Mouse (Mus musculus) neural tube, embryonic 12.5 days (tissue): ENCODE measurements around the gene Lin52. TPM values are rescaled to one million over a fixed set of nuclear protein-coding genes. Genes with fewer than 3 reads are reported as not detected.

Experiments used
- ATAC-seq: fragments of 200-750 bp; cut with Nextera tagmentation; 2 replicates; pipeline ENCODE4 v1.8.0; 2017; ENCODE audit warnings: low read depth, mild to moderate bottlenecking, moderate TSS enrichment, moderate library complexity; ENCODE audit not compliant: low FRiP score
- H3K27ac ChIP-seq: fragments of 300-500 bp; sonication (generic); 2 replicates; pipeline ENCODE4 v1.5.1; 2016
- H3K27me3 ChIP-seq: fragments of 300-500 bp; sonication (generic); replicated peaks from 2 replicates; pipeline ENCODE4 v1.6.1; 2016; ENCODE audit warnings: mild to moderate bottlenecking
- H3K36me3 ChIP-seq: fragments of 300-500 bp; sonication (generic); 2 replicates; pipeline ENCODE4 v1.6.1; 2016; ENCODE audit warnings: mild to moderate bottlenecking
- H3K4me1 ChIP-seq: fragments of 300-500 bp; sonication (generic); 2 replicates; pipeline ENCODE4 v1.6.1; 2016
- H3K4me2 ChIP-seq: fragments of 300-500 bp; sonication (generic); replicated peaks from 2 replicates; pipeline ENCODE4 v1.6.1; 2016; ENCODE audit warnings: mild to moderate bottlenecking
- H3K4me3 ChIP-seq: fragments of 300-500 bp; sonication (generic); 2 replicates; pipeline ENCODE4 v1.5.1; 2016
- H3K9ac ChIP-seq: fragments of 300-500 bp; sonication (generic); 2 replicates; pipeline ENCODE4 v1.6.1; 2016; ENCODE audit warnings: mild to moderate bottlenecking
- H3K9me3 ChIP-seq: fragments of 300-500 bp; sonication (generic); 2 replicates; pipeline ENCODE4 v1.6.1; 2016; ENCODE audit warnings: mild to moderate bottlenecking
- WGBS: fragments of 180-500 bp; shearing (Covaris S2); methylation state at CpG from one replicate; pipeline ENCODE4 v1.1.7; 2016; 5-methylcytosine and 5-hydroxymethylcytosine counted together
- polyA plus RNA-seq: library from polyadenylated mRNA; unstranded; fragments of >200 nt; fragmentation: Nextera tagmentation; extraction: Ambion mirVana; gene quantifications from 2 replicates; pipeline ENCODE4 v1.2.1, GENCODE M21; 2016

Lin52 gene
- 33.1 and 34.0 TPM in 2 replicates for polyA plus RNA-seq

DNA sequence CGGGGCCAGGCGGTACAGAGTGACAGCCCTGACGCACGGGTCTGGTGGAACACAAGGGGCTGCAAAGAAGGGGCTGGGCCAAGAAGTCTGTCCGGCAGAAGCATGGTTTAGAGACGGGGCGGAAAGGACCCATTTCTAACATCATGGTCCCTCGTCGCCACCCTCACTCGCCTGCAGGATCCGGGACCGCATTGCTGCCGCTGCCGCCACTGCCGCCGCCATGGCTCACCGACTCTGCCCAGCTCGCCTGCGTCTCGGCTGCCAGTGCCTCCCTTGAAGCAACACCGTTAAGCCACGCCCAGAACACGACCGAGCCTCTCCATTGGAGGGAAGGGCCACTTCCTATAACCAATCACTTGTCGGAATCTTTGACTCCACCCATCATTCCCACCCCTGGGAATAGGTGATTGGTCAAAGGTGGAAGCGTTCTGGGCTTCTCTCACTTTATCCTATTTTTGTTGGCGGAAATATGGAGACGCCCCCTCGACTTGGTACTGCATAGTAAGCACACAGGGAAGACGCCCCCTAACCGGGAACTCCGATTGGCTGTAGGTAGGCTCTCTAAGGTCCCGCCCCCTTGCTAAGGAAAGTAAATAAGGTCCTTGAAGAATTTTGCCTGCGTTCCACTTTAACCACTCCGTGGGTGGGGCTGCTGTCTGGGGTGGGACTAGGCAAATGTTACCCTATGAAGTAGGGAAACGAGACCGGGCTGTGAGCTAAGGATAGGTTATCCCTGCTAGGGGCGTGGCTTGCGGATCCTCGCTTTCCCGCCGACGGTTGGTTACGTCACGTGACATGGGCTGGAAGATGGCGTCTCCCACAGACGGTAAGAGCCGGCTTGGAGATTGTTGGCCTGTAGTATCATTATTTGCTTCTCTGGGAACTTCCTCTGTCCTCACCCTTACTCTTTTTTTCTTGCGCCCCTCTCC is at the start of gene Lin52, which contains the start of gene Aldh6a1:
Gene Lin52 (plus strand): TSS at position 705 of the 929 bp plus-strand sequence.
Gene Aldh6a1 (minus strand): TSS at position 287 of the 929 bp plus-strand sequence.
- peak within 1 kb of the TSS; percentile 71 for H3K9ac ChIP-seq
- H3K4me3 ChIP-seq, result peak within 1 kb of the TSS; percentile 66
- peak; percentile 99 for ATAC-seq
- H3K4me2 ChIP-seq, result peak within 1 kb of the TSS; percentile 96
- H3K4me1 ChIP-seq, result peaks cover 12% of the 10 kb centered on the region
- under 1% methylated on average over 49 of the region's 49 CpGs for WGBS
- H3K27me3 ChIP-seq, result no peaks in the 10 kb centered on the region
- H3K9me3 ChIP-seq, result no peaks in the 10 kb centered on the region
- no peaks in the 10 kb centered on the region for H3K36me3 ChIP-seq
- no peak within 1 kb of the TSS; the same call in 1 of the 2 replicates for H3K27ac ChIP-seq

- Histone ChIP-seq H3K9ac (no peak overlapping the region), H3K9me3 (no peaks in the 10 kb centered on the region), H3K4me3 (no peak overlapping the region), H3K27me3 (no peaks in the 10 kb centered on the region), H3K36me3 (no peaks in the 10 kb centered on the region), H3K27ac (no peak overlapping the region), H3K4me2 (no peak overlapping the region), H3K4me1 (peaks cover 3% of the 10 kb centered on the region)
- 80% methylated on average over 9 of the region's 9 CpGs for WGBS
- no peak for ATAC-seq
Observed at GRCm38 (mm10) chr12:84402923-84403322, 48.3 kb upstream of the Lin52 start.

GRCm38 (mm10) chr12:84404541-84404940 is 46.7 kb upstream of the Lin52 start:
- Histone ChIP-seq H3K27ac (no peak overlapping the region), H3K4me2 (no peak overlapping the region), H3K9me3 (no peaks in the 10 kb centered on the region), H3K9ac (no peak overlapping the region), H3K4me1 (peaks cover 7% of the 10 kb centered on the region), H3K36me3 (no peaks in the 10 kb centered on the region), H3K4me3 (no peak overlapping the region), H3K27me3 (no peaks in the 10 kb centered on the region)
- no peak for ATAC-seq
- 74% methylated on average over 6 of the region's 6 CpGs for WGBS

DNA sequence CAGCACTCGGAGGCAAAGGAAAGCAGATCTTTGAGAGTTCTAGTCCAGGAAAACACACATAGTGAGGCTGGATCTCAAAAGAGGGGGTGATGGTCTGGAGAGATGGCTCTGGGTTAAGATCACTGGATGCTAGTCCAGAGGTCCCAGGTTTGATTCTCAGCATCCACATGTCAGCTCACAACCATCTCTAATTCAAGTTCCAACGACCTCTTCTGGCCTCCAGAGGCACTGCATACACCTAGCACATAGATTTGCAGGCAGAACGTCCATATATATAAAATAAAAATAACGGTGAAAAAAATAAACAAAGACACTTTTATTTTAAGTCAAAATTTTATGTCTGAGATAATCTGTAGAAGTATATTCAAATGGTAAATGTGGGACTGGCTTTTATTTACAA is 44.0 kb upstream of the Lin52 start:
- Histone ChIP-seq H3K4me1 (peaks cover 7% of the 10 kb centered on the region), H3K4me3 (no peak overlapping the region), H3K4me2 (no peak overlapping the region), H3K36me3 (no peaks in the 10 kb centered on the region), H3K27me3 (no peaks in the 10 kb centered on the region), H3K9ac (no peak overlapping the region), H3K9me3 (no peaks in the 10 kb centered on the region), H3K27ac (no peak overlapping the region)
- 64% methylated on average over 4 of the region's 4 CpGs for WGBS
- no peak for ATAC-seq

DNA sequence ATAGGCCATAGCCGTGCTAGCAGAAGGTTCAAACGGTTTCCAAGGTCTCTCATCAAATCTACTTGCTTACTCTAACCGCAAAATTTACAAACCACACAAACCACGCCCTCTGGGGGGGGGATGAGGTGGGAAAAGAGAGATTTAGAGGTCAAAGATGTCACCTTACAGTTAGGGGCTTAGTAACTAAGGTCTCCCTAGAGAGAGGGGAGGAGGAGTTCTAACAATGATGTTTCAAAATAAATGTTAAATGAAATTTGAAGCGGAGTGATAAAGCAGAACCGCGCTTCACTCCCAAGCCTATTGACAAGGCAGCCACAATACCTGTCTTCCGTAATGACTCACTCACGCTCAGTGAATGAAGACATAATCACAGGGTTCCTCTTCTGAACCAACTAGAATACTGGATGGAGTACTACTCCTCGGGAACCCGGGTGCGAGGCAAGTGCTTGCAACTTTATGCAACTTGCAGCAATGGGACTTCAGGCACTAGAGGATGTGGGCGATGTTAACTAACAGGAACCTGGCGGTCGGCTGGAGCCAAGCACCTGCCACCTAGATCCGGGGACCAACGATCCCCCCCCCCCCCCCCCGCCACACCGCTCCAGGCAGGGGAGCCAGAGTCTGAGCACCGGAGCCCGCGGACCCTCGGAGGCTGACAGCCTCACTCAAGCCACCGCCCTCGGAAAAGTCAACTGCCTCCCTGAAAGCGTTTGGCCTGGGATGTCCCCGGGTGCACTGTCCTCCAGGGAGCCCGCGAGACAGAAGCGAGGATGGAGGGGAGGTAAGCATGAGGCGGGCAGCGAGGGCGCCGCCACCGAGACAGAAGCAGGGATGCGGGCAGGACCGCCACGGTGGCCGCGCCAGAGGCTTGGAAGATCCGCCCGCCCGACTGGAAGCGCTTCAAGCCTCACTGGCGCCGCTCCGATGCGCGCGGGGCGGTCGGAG is 43.1 kb upstream of the Lin52 start:
- Histone ChIP-seq H3K4me3 (peak overlapping the region; percentile 60), H3K9me3 (no peaks in the 10 kb centered on the region), H3K27ac (peak overlapping the region; percentile 11), H3K4me1 (peaks cover 7% of the 10 kb centered on the region), H3K9ac (peak overlapping the region; percentile 65), H3K36me3 (no peaks in the 10 kb centered on the region), H3K4me2 (peak overlapping the region; percentile 88), H3K27me3 (no peaks in the 10 kb centered on the region)
- WGBS, result 2% methylated on average over 46 of the region's 52 CpGs
- peak; percentile 67 for ATAC-seq

DNA sequence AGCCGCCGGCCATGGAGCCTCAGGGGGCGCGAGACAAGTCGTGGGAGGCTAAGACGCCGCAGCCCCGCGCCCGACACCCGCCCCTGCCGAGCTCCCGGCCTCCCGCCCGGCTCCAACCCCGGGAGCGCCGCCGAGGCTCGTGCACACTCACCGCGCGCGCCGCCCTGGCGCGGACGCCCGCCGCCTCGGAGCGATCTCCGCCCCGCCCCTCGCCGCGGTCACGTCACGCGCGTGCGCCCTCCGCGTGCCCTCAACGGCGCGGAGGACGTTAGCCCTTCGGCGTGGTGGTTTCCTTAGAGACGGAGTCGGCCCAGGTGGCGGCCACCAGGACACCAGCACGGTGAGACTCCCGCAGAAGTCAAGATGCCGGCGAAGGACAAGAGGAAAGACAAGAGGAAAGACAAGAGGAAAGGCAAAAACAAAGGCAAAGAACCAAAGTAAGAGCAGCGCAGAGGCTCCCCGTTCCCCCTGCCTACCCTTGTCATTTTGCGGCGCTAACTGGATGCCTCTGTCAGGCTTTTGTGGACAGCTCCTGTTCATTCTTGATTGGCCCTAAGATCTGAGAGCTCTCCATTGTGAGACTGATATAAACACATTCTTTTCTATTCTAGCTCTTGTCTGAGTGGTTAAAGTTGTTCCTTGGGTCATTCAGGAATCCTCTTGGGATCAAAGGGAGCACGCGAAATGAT is 42.3 kb upstream of the Lin52 start, which contains the start of the genes Entpd5 and Bbof1:
Gene Entpd5 (minus strand): TSS at position 211 of the 689 bp plus-strand sequence.
Gene Bbof1 (plus strand): TSS at position 253 of the 689 bp plus-strand sequence.
- ATAC-seq, result peak; percentile 93
- H3K27ac ChIP-seq, result peak within 1 kb of the TSS; percentile 11; the same call in 1 of the 2 replicates
- peak within 1 kb of the TSS; percentile 88 for H3K4me2 ChIP-seq
- H3K4me3 ChIP-seq, result peak within 1 kb of the TSS; percentile 60
- H3K9me3 ChIP-seq, result no peaks in the 10 kb centered on the region
- 1% methylated on average over 62 of the region's 63 CpGs for WGBS
- peak within 1 kb of the TSS; percentile 65 for H3K9ac ChIP-seq
- peaks cover 7% of the 10 kb centered on the region for H3K4me1 ChIP-seq
- H3K36me3 ChIP-seq, result no peaks in the 10 kb centered on the region
- no peaks in the 10 kb centered on the region for H3K27me3 ChIP-seq

GRCm38 (mm10) chr12:84416834-84417604 is 34.2 kb upstream of the Lin52 start, which contains the start of gene Rnf113a2:
Gene Rnf113a2 (plus strand): TSS chr12:84417196.
- Histone ChIP-seq H3K4me1 (0 out of 2 replicates have a peak, but pooled peaks cover 3% of the 10 kb centered on the region), H3K27me3 (no peaks in the 10 kb centered on the region), H3K4me2 (peak within 1 kb of the TSS; percentile 77), H3K9ac (peak within 1 kb of the TSS; percentile 61), H3K36me3 (no peaks in the 10 kb centered on the region), H3K4me3 (peak within 1 kb of the TSS; percentile 55), H3K27ac (no peak within 1 kb of the TSS; the same call in 1 of the 2 replicates), H3K9me3 (no peaks in the 10 kb centered on the region)
- WGBS, result 3% methylated on average over 50 of the region's 50 CpGs
- ATAC-seq, result peak; percentile 94

DNA sequence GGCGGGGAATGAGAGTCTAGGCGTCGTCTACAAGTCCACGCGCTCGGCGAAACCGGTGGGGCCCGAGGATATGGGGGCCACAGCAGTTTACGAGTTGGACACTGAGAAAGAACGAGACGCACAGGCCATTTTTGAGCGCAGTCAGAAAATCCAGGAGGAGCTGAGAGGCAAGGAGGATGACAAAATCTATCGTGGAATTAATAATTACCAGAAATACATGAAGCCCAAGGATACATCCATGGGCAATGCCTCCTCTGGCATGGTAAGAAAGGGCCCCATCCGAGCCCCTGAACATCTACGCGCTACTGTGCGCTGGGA is 33.7 kb upstream of the Lin52 start:
- Histone ChIP-seq H3K9me3 (no peaks in the 10 kb centered on the region), H3K36me3 (no peaks in the 10 kb centered on the region), H3K27me3 (no peaks in the 10 kb centered on the region), H3K4me2 (peak overlapping the region; percentile 77), H3K27ac (no peak overlapping the region; the same call in 1 of the 2 replicates), H3K4me1 (0 out of 2 replicates have a peak, but pooled peaks cover 3% of the 10 kb centered on the region), H3K9ac (peak overlapping the region; percentile 61), H3K4me3 (peak overlapping the region; percentile 55)
- peak; percentile 44; the same call in 1 of the 2 replicates for ATAC-seq
- WGBS, result 38% methylated on average over 18 of the region's 18 CpGs

DNA sequence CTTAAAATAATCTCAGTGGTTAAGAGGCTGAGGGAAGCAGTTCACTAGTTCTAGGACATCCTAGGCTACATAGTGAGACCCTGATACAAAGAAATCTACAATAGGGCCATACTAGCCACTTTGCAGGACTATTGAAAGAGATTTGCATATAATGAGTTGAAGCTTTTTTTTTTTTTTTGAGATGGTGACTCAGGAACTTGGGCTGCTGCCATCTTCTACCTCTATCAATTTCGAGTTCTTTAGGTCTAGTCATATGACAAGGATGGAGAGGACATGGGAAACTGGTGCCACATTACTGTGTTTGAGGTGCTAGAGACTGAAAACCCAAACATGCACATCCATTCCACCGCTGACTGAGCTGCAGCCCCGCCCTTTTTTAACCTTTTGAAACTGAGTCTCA is 27.2 kb upstream of the Lin52 start:
- H3K4me1 ChIP-seq, result no peaks in the 10 kb centered on the region
- H3K27ac ChIP-seq, result no peak overlapping the region
- no peaks in the 10 kb centered on the region for H3K9me3 ChIP-seq
- H3K9ac ChIP-seq, result no peak overlapping the region
- no peak overlapping the region for H3K4me3 ChIP-seq
- no peaks in the 10 kb centered on the region for H3K36me3 ChIP-seq
- H3K4me2 ChIP-seq, result no peak overlapping the region
- 56% methylated on average over 3 of the region's 3 CpGs for WGBS
- ATAC-seq, result no peak
- no peaks in the 10 kb centered on the region for H3K27me3 ChIP-seq

DNA sequence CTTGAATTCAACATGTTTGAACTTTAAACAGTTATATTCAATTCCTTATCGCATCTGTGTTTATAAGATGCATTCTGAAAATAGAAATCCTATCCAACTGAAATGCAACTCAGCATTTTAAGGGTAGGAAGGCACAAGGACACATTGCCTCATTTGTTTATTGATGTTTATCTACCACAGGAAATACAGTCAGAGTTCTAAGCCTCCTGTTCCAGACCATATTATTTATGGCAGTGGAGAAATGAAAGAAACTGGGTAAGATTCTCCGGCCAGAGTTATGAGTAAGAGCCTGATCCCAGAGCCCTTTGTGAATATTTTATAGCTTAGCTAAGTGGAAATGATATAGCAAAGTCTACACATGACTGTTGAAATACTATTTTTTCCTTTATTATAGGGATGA is 21.4 kb upstream of the Lin52 start:
- no peaks in the 10 kb centered on the region for H3K4me1 ChIP-seq
- no peak overlapping the region for H3K4me3 ChIP-seq
- H3K36me3 ChIP-seq, result no peaks in the 10 kb centered on the region; the same call in 1 of the 2 replicates
- H3K9ac ChIP-seq, result no peak overlapping the region
- H3K9me3 ChIP-seq, result no peaks in the 10 kb centered on the region
- 90% methylated on average over 2 of the region's 2 CpGs for WGBS
- no peak for ATAC-seq
- no peak overlapping the region for H3K27ac ChIP-seq
- H3K4me2 ChIP-seq, result no peak overlapping the region
- no peaks in the 10 kb centered on the region for H3K27me3 ChIP-seq

DNA sequence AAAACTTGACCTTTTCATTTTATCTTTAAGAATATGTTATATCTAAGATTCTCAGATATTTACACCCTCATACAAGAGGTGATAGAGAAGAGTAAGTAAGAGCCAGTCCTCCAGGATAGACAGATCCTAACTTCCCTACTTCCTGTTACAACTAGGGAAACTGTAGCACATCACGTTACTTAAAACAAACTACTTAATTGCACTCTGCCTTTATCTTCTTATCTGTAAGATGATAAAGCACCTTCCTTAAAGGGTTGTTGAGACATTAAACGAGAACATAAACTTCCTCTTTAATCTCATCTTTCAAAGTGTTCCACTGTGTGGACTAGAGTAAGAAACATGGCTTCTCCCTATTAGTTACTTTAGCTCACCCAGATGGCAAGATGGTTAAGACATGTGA is 12.5 kb upstream of the Lin52 start:
- WGBS, result 82% methylated on average over 2 of the region's 2 CpGs
- H3K27me3 ChIP-seq, result no peaks in the 10 kb centered on the region

More for the DNA sequence above, 12.5 kb upstream of the Lin52 start:
- no peak overlapping the region for H3K4me2 ChIP-seq
- no peaks in the 10 kb centered on the region for H3K4me1 ChIP-seq
- no peaks in the 10 kb centered on the region for H3K36me3 ChIP-seq
- no peaks in the 10 kb centered on the region for H3K9me3 ChIP-seq
- H3K27ac ChIP-seq, result no peak overlapping the region
- no peak for ATAC-seq
- H3K9ac ChIP-seq, result no peak overlapping the region
- no peak overlapping the region for H3K4me3 ChIP-seq
